Mouse (Mus musculus): ENCODE data around the gene Pet100.

DNA sequence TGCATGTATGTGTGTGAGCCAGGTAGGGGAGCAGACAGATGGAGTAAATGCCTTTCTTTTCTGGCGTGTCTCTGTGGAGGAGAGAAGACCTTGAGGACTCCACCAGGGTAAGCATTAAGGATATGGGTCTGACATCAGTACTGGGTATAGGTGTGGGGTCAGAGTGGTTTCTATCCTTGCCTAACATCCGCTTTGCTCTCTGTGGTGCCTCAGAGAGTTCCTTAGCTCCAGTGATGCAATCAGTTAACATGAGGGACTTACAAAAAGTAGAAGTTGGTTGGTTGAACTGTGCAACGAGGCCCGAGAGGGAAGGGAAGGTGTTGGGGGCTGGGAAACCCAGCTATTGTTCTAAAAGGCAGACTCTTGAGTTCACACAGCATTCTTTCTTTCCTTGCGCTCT, 43.1 kb downstream of the Pet100 start:
- no peak for TF ChIP-seq CTCF (IDR thresholded peaks at IDR 0.05; ENCODE audit: low read depth, low read length)
- no peak for TF ChIP-seq POLR2A (IDR thresholded peaks at IDR 0.05; ENCODE audit: borderline replicate concordance, low read depth, low read length)

Measured in bone marrow macrophage, adult 2 months (primary cell).